Mouse (Mus musculus) liver, embryonic 14.5 days (tissue): ENCODE results near the gene Fbxw22.
"Not testable (repeated sequence)": the region's sequence is repeated elsewhere in the genome, so short reads cannot be mapped to it uniquely, and the experiment has no call there.

ENCODE experiments used
- CTCF ChIP-seq: IDR thresholded peaks from 2 replicates; pipeline ENCODE4 v1.5.1; 2016; ENCODE audit warnings: antibody characterized with exemption, low read depth, control low read depth
- EP300 ChIP-seq: IDR thresholded peaks from 2 replicates; pipeline ENCODE4 v1.6.1; 2016; ENCODE audit warnings: antibody characterized with exemption, low read depth

DNA sequence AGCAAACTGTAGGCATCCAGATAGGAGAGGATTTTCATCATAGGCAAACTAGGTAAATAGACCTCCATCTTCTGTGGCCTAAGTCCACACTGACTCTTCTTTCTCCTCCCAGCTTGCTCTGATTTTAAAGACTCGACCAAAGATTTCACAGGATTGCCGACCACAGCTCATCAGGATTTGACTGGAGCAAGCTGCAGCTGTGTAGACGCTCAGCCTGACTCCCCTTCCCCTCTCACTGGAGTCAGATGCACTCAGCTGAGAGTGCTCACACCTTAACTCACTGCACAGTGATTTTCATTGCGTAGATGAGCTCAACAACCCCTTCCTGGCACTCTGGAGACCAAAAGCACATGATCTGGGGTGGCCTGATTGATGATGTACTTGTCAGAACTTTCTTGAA is at the start of gene Fbxw22:
- TF ChIP-seq EP300, CTCF: not testable (repeated sequence)
